Mouse (Mus musculus): ENCODE results near the gene Ugt2a3. TPM values are rescaled to one million over a fixed set of nuclear protein-coding genes. Genes with fewer than 3 reads are reported as not detected.
"Not testable (repeated sequence)": the region's sequence is repeated elsewhere in the genome, so short reads cannot be mapped to it uniquely, and the experiment has no call there.

Ugt2a3 gene
- polyA plus RNA-seq, 1 experiment from 2014 or later, result not detected

DNA sequence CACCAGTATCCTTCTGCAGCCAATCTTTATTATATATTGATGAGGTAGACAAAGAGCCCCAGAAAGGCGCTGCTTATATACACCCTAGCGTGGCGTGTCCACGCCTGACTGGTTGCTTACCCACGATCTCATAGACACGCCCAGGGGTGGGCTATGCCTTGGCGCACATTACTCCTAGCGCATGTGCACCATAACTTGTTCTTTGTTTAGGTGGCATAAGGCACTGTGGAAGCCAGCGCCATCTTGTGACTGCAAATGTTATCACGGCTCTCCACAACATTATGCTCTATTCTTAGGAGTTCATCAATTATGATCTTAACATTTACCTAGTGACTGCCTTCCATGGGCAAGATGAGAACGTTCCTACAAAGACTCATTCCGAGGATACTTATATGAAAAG, 25.6 kb downstream of the Ugt2a3 start:
- Histone ChIP-seq H3K4me3 (no peak overlapping the region), H3K36me3 (replicated peaks) (no peaks in the 10 kb centered on the region), H3K27me3 (replicated peaks) (no peaks in the 10 kb centered on the region), H3K4me1 (no peaks in the 10 kb centered on the region), H3K4me2 (no peak overlapping the region), H3K27ac (no peak overlapping the region), H3K9ac (no peak overlapping the region), H3K9me3 (no peaks in the 10 kb centered on the region)
- no peak for ATAC-seq (replicated peaks)
- 93% methylated on average over 12 of the region's 12 CpGs for WGBS

DNA sequence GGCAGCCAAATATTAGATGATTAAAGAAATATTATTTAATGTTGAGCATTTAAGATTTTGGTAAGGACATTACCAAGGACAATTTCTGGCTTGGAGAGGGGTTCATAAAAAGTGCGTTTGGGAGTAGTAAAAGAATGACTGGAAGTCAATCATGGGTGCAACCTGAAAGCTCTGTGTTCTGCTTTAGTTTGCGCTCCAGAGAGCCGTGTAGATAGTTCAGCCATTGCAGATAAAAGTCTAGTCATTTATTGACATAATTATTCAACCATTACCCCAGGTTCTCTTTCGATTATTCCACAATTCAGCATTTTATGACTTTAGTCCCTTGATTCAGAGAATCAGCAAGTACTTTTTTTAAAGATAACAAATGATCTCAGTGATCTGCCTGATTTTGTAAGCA, 50.8 kb downstream of the Ugt2a3 start:
- H3K27me3 ChIP-seq (replicated peaks), result not testable (repeated sequence)
- 88% methylated on average over 4 of the region's 4 CpGs for WGBS

DNA sequence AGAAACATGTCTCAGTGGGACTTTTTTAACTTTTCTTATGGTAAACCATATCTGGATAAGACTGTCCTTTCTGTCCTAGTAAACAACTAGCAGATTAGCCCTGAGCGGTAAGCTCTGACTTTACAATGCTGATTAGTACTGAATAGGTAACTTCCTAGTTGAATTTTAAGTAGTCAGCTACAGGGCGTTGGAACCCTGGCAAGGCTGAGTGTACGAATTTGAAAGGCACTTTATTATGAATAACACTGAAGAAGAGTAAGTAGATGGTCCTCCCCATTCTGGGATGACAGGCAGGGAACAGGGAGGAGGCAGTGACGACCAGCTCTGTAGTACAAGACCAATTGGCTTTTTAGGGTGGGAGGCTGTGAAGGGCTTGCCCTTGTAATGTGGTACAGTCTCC, 61.0 kb downstream of the Ugt2a3 start:
- H3K27me3 ChIP-seq (replicated peaks); ATAC-seq (replicated peaks); H3K4me2 ChIP-seq; H3K4me1 ChIP-seq; H3K4me3 ChIP-seq; H3K9ac ChIP-seq; H3K27ac ChIP-seq; H3K9me3 ChIP-seq; H3K36me3 ChIP-seq (replicated peaks): not testable (repeated sequence)
- WGBS, result 85% methylated on average over 4 of the region's 4 CpGs

More for the DNA sequence above, 50.8 kb downstream of the Ugt2a3 start:
- not testable (repeated sequence) for H3K4me2 ChIP-seq; H3K9ac ChIP-seq; H3K27ac ChIP-seq; H3K36me3 ChIP-seq (replicated peaks); H3K9me3 ChIP-seq; H3K4me3 ChIP-seq; H3K4me1 ChIP-seq; ATAC-seq (replicated peaks)

DNA sequence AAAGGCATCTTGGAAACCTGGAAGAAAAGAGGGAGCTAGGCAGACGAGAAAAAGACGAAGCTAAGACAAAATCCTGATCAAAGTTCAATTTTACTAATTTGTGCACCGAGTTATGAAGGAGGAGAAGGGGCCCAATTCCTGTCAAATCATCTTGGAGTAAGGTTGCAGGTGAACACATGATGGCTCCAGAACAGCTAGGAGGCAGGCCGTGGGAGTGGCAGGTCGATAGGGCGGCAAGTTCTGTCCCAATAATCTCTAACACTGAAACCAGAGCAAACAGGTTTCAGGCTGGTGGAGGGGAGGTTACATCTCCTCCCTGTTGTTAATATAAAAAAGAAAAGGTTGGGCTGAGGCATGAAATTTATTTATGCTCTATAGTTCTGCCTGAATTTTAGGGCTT, 61.4 kb downstream of the Ugt2a3 start:
- Histone ChIP-seq H3K27me3 (replicated peaks) (no peaks in the 10 kb centered on the region), H3K9me3 (no peaks in the 10 kb centered on the region), H3K4me3 (no peak overlapping the region), H3K4me2 (no peak overlapping the region), H3K9ac (no peak overlapping the region), H3K27ac (no peak overlapping the region), H3K4me1 (no peaks in the 10 kb centered on the region), H3K36me3 (replicated peaks) (no peaks in the 10 kb centered on the region)
- ATAC-seq (replicated peaks), result no peak
- WGBS, result 93% methylated on average over 6 of the region's 6 CpGs

Other genes with a start within 250 kb of the Ugt2a3 start
- gene Ugt2b36, start 244.6 kb downstream of the Ugt2a3 start, polyA plus RNA-seq (2015; fragmentation: Nextera tagmentation; extraction: Ambion mirVana), result not detected in 2 replicates
- gene Ugt2b5, start 196.9 kb downstream of the Ugt2a3 start, polyA plus RNA-seq (2015; fragmentation: Nextera tagmentation; extraction: Ambion mirVana), result 0.09 TPM in 1 of 2 replicates, not detected in the other
- gene Ugt2b37, start 82.4 kb downstream of the Ugt2a3 start, polyA plus RNA-seq (2015; fragmentation: Nextera tagmentation; extraction: Ambion mirVana), result not detected in 2 replicates
- gene Ugt2b38, start 87.0 kb upstream of the Ugt2a3 start, polyA plus RNA-seq (2015; fragmentation: Nextera tagmentation; extraction: Ambion mirVana), result not detected in 2 replicates
- not detected in 2 replicates for gene Ugt2a2, start 145.1 kb upstream of the Ugt2a3 start, polyA plus RNA-seq (2015; fragmentation: Nextera tagmentation; extraction: Ambion mirVana)
- gene Gm43638, start 149.6 kb upstream of the Ugt2a3 start, polyA plus RNA-seq (2015; fragmentation: Nextera tagmentation; extraction: Ambion mirVana), result not detected in 2 replicates
- gene Ugt2a1, start 153.7 kb upstream of the Ugt2a3 start, polyA plus RNA-seq (2015; fragmentation: Nextera tagmentation; extraction: Ambion mirVana), result not detected in 2 replicates
- gene Sult1b1, start 201.0 kb upstream of the Ugt2a3 start, polyA plus RNA-seq (2015; fragmentation: Nextera tagmentation; extraction: Ambion mirVana), result not detected in 2 replicates
- not detected in 2 replicates for gene Sult1d1, start 231.8 kb upstream of the Ugt2a3 start, polyA plus RNA-seq (2015; fragmentation: Nextera tagmentation; extraction: Ambion mirVana)